Mouse (Mus musculus) myocyte (in vitro differentiated cells): ENCODE measurements around the gene Pnmal1. TPM values are rescaled to one million over a fixed set of nuclear protein-coding genes. Genes with fewer than 3 reads are reported as not detected.

Source experiments
- H3K27me3 ChIP-seq: one replicate; pipeline ENCODE4 v1.6.1; 2011; ENCODE audit not compliant: control insufficient read depth, insufficient read depth, insufficient read length
- H3K36me3 ChIP-seq: one replicate; pipeline ENCODE4 v1.6.1; 2011; ENCODE audit not compliant: control insufficient read depth, insufficient read depth
- H3K4me2 ChIP-seq: one replicate; pipeline ENCODE4 v1.6.1; 2011; ENCODE audit warnings: low read depth, control low read depth
- H3K4me3 ChIP-seq: one replicate; pipeline ENCODE4 v1.5.1; 2011; ENCODE audit warnings: mild to moderate bottlenecking, control low read depth, moderate library complexity
- H3K79me2 ChIP-seq: one replicate; pipeline ENCODE4 v1.6.1; 2011; ENCODE audit not compliant: control insufficient read depth, insufficient read depth
- H3ac ChIP-seq: one replicate; pipeline ENCODE4 v1.6.1; 2011; ENCODE audit not compliant: control insufficient read depth, insufficient read length
- CEBPB ChIP-seq: IDR thresholded peaks from 2 replicates; pipeline ENCODE4 v1.6.1; 2011; ENCODE audit warnings: mild to moderate bottlenecking, moderate library complexity; ENCODE audit not compliant: poor library complexity, insufficient read depth, severe bottlenecking
- E2F4 ChIP-seq: IDR thresholded peaks from one replicate; pipeline ENCODE4 v1.6.1; 2011; ENCODE audit warnings: mild to moderate bottlenecking, control low read depth, moderate library complexity; ENCODE audit not compliant: insufficient read depth
- MAX ChIP-seq: IDR thresholded peaks from one replicate; pipeline ENCODE4 v1.6.1; 2011; ENCODE audit warnings: low read depth, mild to moderate bottlenecking, control low read depth
- MYOD1 ChIP-seq, 3 experiments: IDR thresholded peaks; one replicate each; pipeline ENCODE4 v1.6.1; 2011; ENCODE audit warnings: control low read depth in 2 of 3, low read depth in 2 of 3, mild to moderate bottlenecking in 2 of 3, moderate library complexity in 1 of 3; ENCODE audit not compliant: insufficient read length in 2 of 3, control insufficient read depth in 1 of 3
- MYOG ChIP-seq, 3 experiments: IDR thresholded peaks; one replicate each; pipeline ENCODE4 v1.6.1; 2011; ENCODE audit warnings: control low read depth in 2 of 3, low read depth in 2 of 3, mild to moderate bottlenecking in 2 of 3; ENCODE audit not compliant: insufficient read length in 2 of 3, control insufficient read depth in 1 of 3, insufficient read depth in 1 of 3
- POLR2A ChIP-seq: IDR thresholded peaks from one replicate; pipeline ENCODE4 v1.6.1; 2011; ENCODE audit warnings: low read depth, mild to moderate bottlenecking, control low read depth, moderate library complexity; ENCODE audit not compliant: insufficient read length
- POLR2AphosphoS2 ChIP-seq: IDR thresholded peaks from one replicate; pipeline ENCODE4 v1.6.1; 2011; ENCODE audit warnings: low read depth, control low read depth; ENCODE audit not compliant: insufficient read length
- REST ChIP-seq: IDR thresholded peaks from one replicate; pipeline ENCODE4 v1.6.1; 2011; ENCODE audit warnings: mild to moderate bottlenecking, control low read depth, moderate library complexity; ENCODE audit not compliant: insufficient read depth, insufficient read length
- SRF ChIP-seq: IDR thresholded peaks from one replicate; pipeline ENCODE4 v1.6.1; 2011; ENCODE audit warnings: low read depth; ENCODE audit not compliant: control insufficient read depth, insufficient read length
- TCF12 ChIP-seq: IDR thresholded peaks from one replicate; pipeline ENCODE4 v1.6.1; 2011; ENCODE audit warnings: mild to moderate bottlenecking, control low read depth; ENCODE audit not compliant: poor library complexity, insufficient read depth, severe bottlenecking
- TCF3 ChIP-seq: IDR thresholded peaks from one replicate; pipeline ENCODE4 v1.6.1; 2011; ENCODE audit warnings: low read depth, control low read depth; ENCODE audit not compliant: insufficient read length
- USF1 ChIP-seq: IDR thresholded peaks from one replicate; pipeline ENCODE4 v1.6.1; 2011; ENCODE audit warnings: low read depth, mild to moderate bottlenecking, control low read depth, moderate library complexity
- polyA plus RNA-seq: library from polyadenylated mRNA; unstranded; fragments of >200 nt; fragmentation: generic; extraction: Trizol; gene quantifications from one replicate; pipeline ENCODE4 v1.2.1, GENCODE M21; 2012; ENCODE audit warnings: missing spikeins

Pnmal1 gene
- polyA plus RNA-seq, 1 experiment = 0.05 TPM

DNA sequence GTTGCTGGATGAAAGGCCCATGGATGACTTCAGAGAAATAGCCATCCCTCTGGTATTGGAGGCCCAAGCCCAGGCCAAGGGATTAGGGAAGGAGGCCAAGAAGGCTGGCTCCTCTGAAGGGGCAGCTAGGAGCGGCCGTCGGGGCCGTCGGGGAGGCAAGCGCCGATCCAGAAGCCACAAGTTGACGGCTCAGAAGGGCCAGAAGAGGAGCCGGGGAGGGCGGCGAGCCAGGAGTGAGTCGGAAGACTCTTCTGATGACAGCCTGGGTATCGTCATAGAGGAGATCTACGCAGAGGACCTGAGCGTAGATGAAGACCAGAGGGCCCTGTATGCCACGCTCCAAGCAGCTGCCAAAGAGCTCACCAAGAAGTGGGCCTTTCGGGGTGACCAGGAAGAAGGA lies 14.1 kb upstream of the Pnmal1 start:
- H3K27me3 ChIP-seq = no peaks in the 10 kb centered on the region
- TF ChIP-seq MAX (no peak), MYOG (IDR thresholded peaks at IDR 0.05; ENCODE audit: control insufficient read depth in 1 of 3, insufficient read depth in 1 of 3, insufficient read length in 2 of 3, low read depth in 2 of 3) (no peak), E2F4 (no peak), TCF12 (no peak), USF1 (no peak), POLR2AphosphoS2 (no peak), CEBPB (no peak), SRF (no peak), MYOD1 (IDR thresholded peaks at IDR 0.05; ENCODE audit: control insufficient read depth in 1 of 3, insufficient read length in 2 of 3, low read depth in 2 of 3) (no peak), POLR2A (no peak)
- H3K4me3 ChIP-seq = peak overlapping the region; percentile 44
- peaks cover 5% of the 10 kb centered on the region for H3K79me2 ChIP-seq
- peak overlapping the region; percentile 60 for H3K4me2 ChIP-seq
- H3ac ChIP-seq = no peak overlapping the region
- no peaks in the 10 kb centered on the region for H3K36me3 ChIP-seq

DNA sequence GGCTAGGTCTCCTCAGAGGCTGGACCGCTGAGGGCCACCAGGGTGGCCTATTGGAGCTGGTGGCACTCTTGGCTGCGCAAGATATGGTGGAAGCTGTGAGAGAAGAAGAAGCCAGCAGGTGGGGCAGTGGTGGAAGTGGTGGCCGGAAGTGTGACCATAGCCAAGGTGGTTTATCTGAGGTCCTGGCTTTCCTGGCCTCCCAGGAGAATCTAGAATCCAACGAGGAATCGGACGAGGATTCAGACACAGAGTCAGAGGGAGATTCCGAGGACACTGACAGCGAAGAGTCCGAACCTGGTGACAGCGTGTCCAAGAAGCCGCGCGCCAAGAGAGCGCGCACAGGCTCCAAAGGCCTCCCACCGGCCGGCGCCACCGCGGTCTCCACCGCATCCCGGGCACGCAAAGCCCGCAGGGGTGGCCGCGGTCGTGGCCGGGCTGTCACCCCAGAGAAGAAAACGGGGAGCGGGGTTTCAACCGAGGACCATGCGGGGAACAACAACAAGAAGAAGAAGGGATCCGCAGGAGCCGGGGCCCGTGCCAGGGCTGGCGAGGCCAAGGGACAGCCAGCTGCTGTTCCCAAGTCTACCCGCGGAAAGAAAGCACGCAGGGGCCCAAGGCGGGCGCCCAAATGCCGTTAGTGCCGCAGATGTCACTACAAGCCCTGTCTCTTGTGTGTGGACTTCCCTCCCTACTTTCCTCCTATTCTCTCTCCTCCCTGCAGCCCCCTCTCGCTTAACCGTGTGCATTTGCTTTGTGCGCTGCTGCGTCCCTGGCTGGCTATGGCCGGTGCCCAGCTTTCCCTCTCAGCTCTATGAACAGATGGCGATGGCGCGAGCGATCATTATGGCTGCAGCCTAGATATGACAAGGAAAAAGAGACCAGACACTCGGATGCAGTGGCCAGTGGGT lies 12.8 kb upstream of the Pnmal1 start:
- no peak for TF ChIP-seq CEBPB
- TF ChIP-seq MYOG (IDR thresholded peaks at IDR 0.05; ENCODE audit: control insufficient read depth in 1 of 3, insufficient read depth in 1 of 3, insufficient read length in 2 of 3, low read depth in 2 of 3) = peak in 1 of 3 experiments; percentile 26
- TF ChIP-seq TCF3 = no peak
- TF ChIP-seq POLR2A = peak; percentile 32
- no peak for TF ChIP-seq MYOD1 (IDR thresholded peaks at IDR 0.05; ENCODE audit: control insufficient read depth in 1 of 3, insufficient read length in 2 of 3, low read depth in 2 of 3)
- TF ChIP-seq E2F4 = no peak
- no peak for TF ChIP-seq MAX
- H3K4me3 ChIP-seq = peak overlapping the region; percentile 20

GRCm38 (mm10) chr7:16947349-16947895 lies 12.1 kb upstream of the Pnmal1 start:
- no peaks in the 10 kb centered on the region for H3K36me3 ChIP-seq

More for the DNA sequence above, 12.8 kb upstream of the Pnmal1 start:
- H3ac ChIP-seq = peak overlapping the region; percentile 25
- no peaks in the 10 kb centered on the region for H3K36me3 ChIP-seq
- peaks cover 5% of the 10 kb centered on the region for H3K79me2 ChIP-seq
- no peaks in the 10 kb centered on the region for H3K27me3 ChIP-seq
- H3K4me2 ChIP-seq = peak overlapping the region; percentile 84

DNA sequence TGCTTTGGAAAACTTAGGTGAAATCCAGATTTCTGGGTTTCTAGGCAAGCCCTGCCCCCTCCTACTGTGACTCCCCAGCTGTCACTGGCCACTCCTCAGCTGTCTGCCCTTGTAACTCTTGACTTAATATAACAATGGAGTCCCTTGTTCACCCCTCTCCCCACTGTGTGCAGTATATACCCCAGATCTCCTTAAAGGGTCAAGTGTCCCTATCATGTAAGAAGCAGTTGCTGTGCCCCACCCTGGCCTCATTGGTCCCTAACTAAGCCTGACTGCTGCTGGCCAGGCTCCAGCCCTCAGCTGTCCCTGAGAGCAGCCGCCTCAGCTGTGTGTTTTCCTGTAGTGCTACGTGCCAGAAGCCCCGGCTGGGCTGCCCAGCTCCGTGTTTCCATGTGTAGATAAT lies 11.5 kb upstream of the Pnmal1 start:
- Histone ChIP-seq H3K4me3 (peak overlapping the region; percentile 20), H3K27me3 (no peaks in the 10 kb centered on the region), H3ac (peak overlapping the region; percentile 25), H3K4me2 (peak overlapping the region; percentile 84), H3K79me2 (peaks cover 5% of the 10 kb centered on the region), H3K36me3 (no peaks in the 10 kb centered on the region)
- peak; percentile 88 for TF ChIP-seq SRF
- TF ChIP-seq E2F4 = no peak
- peak; percentile 32 for TF ChIP-seq POLR2A
- peak; percentile 86 for TF ChIP-seq TCF12
- no peak for TF ChIP-seq REST
- peak; percentile 71 for TF ChIP-seq TCF3
- peak; percentile 89 to 95 (median 91) for TF ChIP-seq MYOG (IDR thresholded peaks at IDR 0.05; ENCODE audit: control insufficient read depth in 1 of 3, insufficient read depth in 1 of 3, insufficient read length in 2 of 3, low read depth in 2 of 3)
- TF ChIP-seq MYOD1 (IDR thresholded peaks at IDR 0.05; ENCODE audit: control insufficient read depth in 1 of 3, insufficient read length in 2 of 3, low read depth in 2 of 3) = peak; percentile 84 to 97 (median 84)
- peak; percentile 45 for TF ChIP-seq POLR2AphosphoS2

More at GRCm38 (mm10) chr7:16947349-16947895, 12.1 kb upstream of the Pnmal1 start:
- H3K4me3 ChIP-seq = peak overlapping the region; percentile 20
- peak overlapping the region; percentile 25 for H3ac ChIP-seq
- no peaks in the 10 kb centered on the region for H3K27me3 ChIP-seq
- H3K4me2 ChIP-seq = peak overlapping the region; percentile 84
- H3K79me2 ChIP-seq = peaks cover 5% of the 10 kb centered on the region
- TF ChIP-seq POLR2A (peak; percentile 59), E2F4 (no peak), TCF12 (no peak), SRF (no peak), MYOG (IDR thresholded peaks at IDR 0.05; ENCODE audit: control insufficient read depth in 1 of 3, insufficient read depth in 1 of 3, insufficient read length in 2 of 3, low read depth in 2 of 3) (no peak), POLR2AphosphoS2 (peak; percentile 53)

- H3K27me3 ChIP-seq = no peaks in the 10 kb centered on the region
- H3K36me3 ChIP-seq = no peaks in the 10 kb centered on the region
- TF ChIP-seq MYOG (IDR thresholded peaks at IDR 0.05; ENCODE audit: control insufficient read depth in 1 of 3, insufficient read depth in 1 of 3, insufficient read length in 2 of 3, low read depth in 2 of 3) = peak in 1 of 3 experiments; percentile 50
- no peak for TF ChIP-seq USF1
- peak in 2 of 3 experiments; percentile 63 to 86 for TF ChIP-seq MYOD1 (IDR thresholded peaks at IDR 0.05; ENCODE audit: control insufficient read depth in 1 of 3, insufficient read length in 2 of 3, low read depth in 2 of 3)
- peak overlapping the region; percentile 84 for H3K4me2 ChIP-seq
- H3ac ChIP-seq = no peak overlapping the region
- H3K79me2 ChIP-seq = peaks cover 5% of the 10 kb centered on the region
- peak overlapping the region; percentile 20 for H3K4me3 ChIP-seq
These were observed 10.5 kb upstream of the Pnmal1 start for GRCm38 (mm10) chr7:16948923-16949458.
